Mouse (Mus musculus): ENCODE measurements at regions not wholly inside any gene's neighbourhood (a gene's known extent, or its start where the extent isn't known, plus 50 kb on each side); places are given as distances from the start of the nearest gene placed in this dataset. TPM values are rescaled to one million over a fixed set of nuclear protein-coding genes. Genes with fewer than 3 reads are reported as not detected.

Small RNA genes in the stretch of these regions (microRNA-seq; reads per million reads assigned to microRNA genes)
- not detected for gene Gm22175
- not detected for gene Gm24022
- gene Gm25747 = not detected

Data from heart, embryonic 14.5 days (tissue).